Mouse (Mus musculus): ENCODE data around the gene Vmn1r55. TPM values are rescaled to one million over a fixed set of nuclear protein-coding genes. Genes with fewer than 3 reads are reported as not detected.
"Not testable (repeated sequence)": the region's sequence is repeated elsewhere in the genome, so short reads cannot be mapped to it uniquely, and the experiment has no call there.

The Vmn1r55 gene
- not detected for total RNA-seq (2021)

GRCm38 (mm10) chr7:5149570-5149969 lies at the start of gene Vmn1r55:
Vmn1r55 (minus strand) TSS chr7:5149670.
- intact Hi-C loops (cut with DNase I): not testable (repeated sequence)

GRCm38 (mm10) chr7:5196647-5197046 lies 47.2 kb upstream of the Vmn1r55 start, which contains the start of gene Vmn1r56:
Vmn1r56 (minus strand) TSS chr7:5196747.
- DNase-seq (ENCODE audit: low spot score); intact Hi-C loops (cut with DNase I): not testable (repeated sequence)

More at GRCm38 (mm10) chr7:5149570-5149969, at the start of gene Vmn1r55:
- DNase-seq (ENCODE audit: low spot score): not testable (repeated sequence)

DNA sequence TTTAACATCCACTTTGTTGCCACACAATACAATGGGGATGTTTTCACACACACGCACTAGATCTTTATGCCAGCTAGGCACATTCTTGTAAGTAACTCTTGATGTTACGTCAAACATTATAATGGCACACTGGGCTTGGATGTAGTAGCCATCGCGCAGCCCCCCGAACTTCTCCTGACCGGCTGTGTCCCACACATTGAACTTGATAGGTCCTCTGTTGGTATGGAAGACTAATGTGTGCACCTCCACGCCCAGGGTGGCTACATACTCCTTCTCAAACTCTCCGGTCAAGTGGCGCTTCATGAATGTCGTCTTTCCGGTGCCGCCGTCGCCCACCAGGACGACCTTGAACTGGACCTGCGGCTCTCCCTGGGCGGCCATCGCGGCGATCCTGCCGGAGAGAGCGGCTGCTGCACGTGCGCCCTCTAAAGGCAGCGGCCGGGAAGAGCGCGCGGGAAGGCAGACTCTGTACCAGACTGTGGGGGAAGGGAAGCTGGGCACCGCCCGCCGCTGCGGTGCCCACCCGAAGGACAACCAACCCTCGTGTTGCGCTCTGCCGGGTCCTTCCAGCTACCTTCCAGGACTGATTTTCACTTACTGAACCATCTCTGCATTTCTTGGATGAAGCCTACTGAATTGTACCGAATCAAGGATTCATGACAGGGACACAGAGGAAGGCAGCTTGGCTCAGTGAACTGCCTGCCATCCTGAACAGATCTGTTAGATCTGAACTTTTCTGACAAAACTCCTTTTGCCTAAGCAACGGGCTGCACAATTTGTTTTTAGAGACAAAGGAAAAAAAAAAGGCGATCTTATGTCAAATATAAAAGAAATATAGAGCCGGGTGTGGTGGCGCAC lies 23.7 kb downstream of the Vmn1r55 start, which contains the start of gene Rasl2-9:
TSS of gene Rasl2-9 (minus strand) at position 402 of the 858 bp plus-strand sequence.
- intact Hi-C loops (cut with DNase I): loop anchor here (5.0 kb wide), 2 partner anchors 58 to 183 kb away; no protein-coding TSS in a partner anchor
- DNase-seq (ENCODE audit: low spot score): peak; percentile 52

GRCm38 (mm10) chr7:5125078-5125477 lies 24.4 kb downstream of the Vmn1r55 start:
- no peak for DNase-seq (ENCODE audit: low spot score)
- intact Hi-C loops (cut with DNase I): loop anchor here (5.0 kb wide), 2 partner anchors 58 to 183 kb away; no protein-coding TSS in a partner anchor

DNA sequence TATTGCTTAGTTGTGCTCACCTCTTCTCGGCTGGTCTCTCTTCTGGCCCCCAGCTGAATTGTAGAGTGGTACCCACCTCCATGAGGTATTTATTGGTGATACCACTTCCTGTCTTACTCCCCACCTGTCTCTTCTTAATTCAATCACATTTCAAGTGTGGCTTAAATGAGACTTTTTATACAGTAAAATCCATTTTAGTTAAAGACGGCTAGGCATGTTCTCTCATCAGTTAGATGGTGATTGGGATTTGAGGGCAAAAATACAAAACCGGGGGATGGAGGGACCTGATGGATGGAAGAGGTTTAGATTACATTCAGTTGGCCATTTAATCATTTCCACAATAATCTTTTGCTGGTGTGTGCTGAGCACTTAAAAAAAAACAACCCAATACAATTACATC lies 32.6 kb downstream of the Vmn1r55 start, which contains the start of gene Rfpl4:
TSS of gene Rfpl4 (minus strand) at position 101 of the 400 bp plus-strand sequence.
- intact Hi-C loops (cut with DNase I): no loop called here
- no peak for DNase-seq (ENCODE audit: low spot score)

DNA sequence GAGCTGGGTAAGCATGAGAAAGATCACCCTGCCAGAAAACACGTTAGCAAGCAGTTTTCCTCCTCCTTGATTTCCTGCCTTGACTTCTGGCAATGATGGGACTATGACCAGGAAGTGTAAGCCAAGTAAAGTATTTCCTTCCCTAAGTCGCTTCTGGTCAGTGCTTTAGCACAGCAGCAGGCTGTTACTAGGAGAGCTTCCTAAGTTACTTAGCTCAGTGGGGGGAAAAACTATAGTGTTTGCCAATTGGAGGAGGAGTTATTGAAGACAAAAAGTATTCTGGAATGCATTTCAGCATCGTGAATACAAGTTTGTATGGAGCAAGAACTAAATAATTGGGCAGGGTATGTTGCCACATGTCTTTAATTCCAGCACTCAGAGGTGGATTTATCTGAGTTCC lies 36.8 kb downstream of the Vmn1r55 start:
- no peak for DNase-seq (ENCODE audit: low spot score)
- intact Hi-C loops (cut with DNase I): no loop called here

DNA sequence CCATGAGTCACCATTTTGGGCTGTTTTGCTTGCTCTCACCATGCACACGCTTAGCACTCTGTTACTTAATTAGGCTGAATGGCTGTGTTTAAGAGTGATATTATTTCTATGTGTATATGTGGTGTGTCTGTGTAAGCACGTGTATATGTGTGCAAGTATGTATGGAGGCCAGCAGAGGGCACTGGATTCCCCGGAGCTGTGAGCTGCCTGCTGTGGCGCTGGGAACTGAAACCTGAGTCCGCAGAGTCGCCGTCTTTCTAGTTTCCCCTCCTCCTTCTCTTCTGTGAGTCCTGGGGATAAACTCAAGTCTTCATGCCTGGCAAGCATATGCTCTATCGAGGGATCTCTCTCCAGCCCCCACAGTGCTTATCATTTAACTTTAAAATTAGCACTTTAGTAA lies 40.2 kb downstream of the Vmn1r55 start:
- intact Hi-C loops (cut with DNase I): no loop called here
- no peak for DNase-seq (ENCODE audit: low spot score)

DNA sequence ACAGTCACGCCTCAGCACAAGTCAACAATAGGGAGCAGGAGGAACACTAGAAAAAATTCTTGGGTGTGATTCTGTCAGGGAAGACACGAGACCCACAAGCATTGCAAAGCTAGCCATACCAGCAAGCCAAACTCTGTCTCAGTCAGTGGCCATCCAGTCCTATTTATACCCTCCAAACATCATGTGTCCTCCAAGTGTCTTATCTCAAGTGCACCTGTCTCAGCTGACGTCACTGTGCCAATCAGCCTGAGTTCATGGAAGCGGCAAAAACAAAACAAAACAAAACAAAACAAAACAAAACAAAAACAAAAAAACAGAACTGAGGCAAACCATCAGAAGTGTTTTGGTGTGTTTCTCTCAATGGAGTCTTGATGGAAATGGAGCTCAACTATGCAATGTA lies 41.2 kb downstream of the Vmn1r55 start:
- DNase-seq (ENCODE audit: low spot score): no peak
- intact Hi-C loops (cut with DNase I): no loop called here

GRCm38 (mm10) chr7:5102564-5102963 lies 46.9 kb downstream of the Vmn1r55 start:
- no peak for DNase-seq (ENCODE audit: low spot score)
- intact Hi-C loops (cut with DNase I): no loop called here

- intact Hi-C loops (cut with DNase I): no loop called here
- DNase-seq (ENCODE audit: low spot score): no peak
These were observed 48.3 kb downstream of the Vmn1r55 start for GRCm38 (mm10) chr7:5101066-5101663.

- intact Hi-C loops (cut with DNase I): no loop called here
- no peak for DNase-seq (ENCODE audit: low spot score)
These were observed 49.7 kb downstream of the Vmn1r55 start for GRCm38 (mm10) chr7:5099796-5100195.

- no peak for DNase-seq (ENCODE audit: low spot score)
- intact Hi-C loops (cut with DNase I): no loop called here
These were observed 50.7 kb downstream of the Vmn1r55 start for GRCm38 (mm10) chr7:5098769-5099168.

GRCm38 (mm10) chr7:5092831-5093510 lies 56.5 kb downstream of the Vmn1r55 start:
- no peak for DNase-seq (ENCODE audit: low spot score)
- intact Hi-C loops (cut with DNase I): no loop called here

DNA sequence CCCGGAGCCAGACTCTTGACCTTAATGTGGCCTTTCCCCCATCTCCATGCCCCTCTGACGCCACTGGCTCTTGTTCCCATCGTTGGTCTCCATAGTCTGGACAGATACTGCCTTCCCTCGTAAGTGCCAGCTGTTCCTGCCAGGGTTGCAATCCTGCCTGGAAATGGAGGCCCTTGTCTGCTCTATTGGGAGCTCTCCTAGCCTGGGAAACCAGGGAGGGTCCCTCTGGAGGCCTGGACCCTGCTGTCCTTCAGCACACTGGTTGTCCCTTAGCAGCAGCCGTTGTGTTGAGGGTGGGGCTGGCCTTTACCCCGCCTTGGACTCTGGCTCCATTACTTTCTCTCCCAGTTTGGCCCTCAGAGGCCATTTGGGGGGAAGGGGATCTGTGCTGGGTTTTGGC lies 57.1 kb downstream of the Vmn1r55 start:
- no peak for DNase-seq (ENCODE audit: low spot score)
- intact Hi-C loops (cut with DNase I): no loop called here

DNA sequence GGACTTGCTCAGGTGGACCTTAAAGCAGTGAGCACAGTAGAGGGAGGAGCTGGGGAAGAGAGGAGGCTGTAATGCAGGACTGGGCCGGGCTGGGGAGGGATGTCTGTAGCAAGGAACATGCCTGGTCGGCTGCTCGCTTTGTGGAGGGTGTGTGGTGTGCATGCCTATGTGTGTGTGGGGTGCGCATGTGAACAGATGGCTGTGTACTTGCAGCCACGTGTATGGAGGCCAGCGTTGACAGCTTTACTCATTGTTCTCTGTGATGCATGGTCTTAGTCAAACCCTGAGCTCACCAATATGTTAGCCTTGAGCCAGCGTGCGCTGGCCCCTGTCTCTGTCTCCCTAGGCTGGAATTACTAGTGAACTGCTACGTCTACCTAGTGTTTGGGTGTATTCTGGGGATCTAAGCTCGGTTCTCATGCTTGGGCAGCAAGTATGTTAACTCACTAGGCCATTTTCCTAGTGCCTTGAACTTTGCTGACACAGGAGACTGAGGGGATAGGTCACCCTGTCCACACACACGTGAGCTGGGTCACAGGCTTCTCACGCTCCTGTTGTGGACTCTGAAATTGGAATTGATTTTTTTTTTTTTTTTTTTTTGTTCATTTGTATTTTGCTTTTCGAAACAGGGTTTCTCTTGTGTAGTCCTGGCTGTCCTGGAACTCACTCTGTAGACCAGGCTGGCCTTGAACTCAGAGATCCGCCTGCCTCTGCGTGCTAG lies 58.3 kb downstream of the Vmn1r55 start:
- intact Hi-C loops (cut with DNase I): no loop called here
- DNase-seq (ENCODE audit: low spot score): no peak

GRCm38 (mm10) chr7:5089853-5090252 lies 59.6 kb downstream of the Vmn1r55 start:
- intact Hi-C loops (cut with DNase I): no loop called here
- DNase-seq (ENCODE audit: low spot score): no peak

- intact Hi-C loops (cut with DNase I): no loop called here
- DNase-seq (ENCODE audit: low spot score): no peak
These were observed 61.6 kb downstream of the Vmn1r55 start for GRCm38 (mm10) chr7:5087886-5088285.

- DNase-seq (ENCODE audit: low spot score): no peak
- intact Hi-C loops (cut with DNase I): no loop called here
These were observed 62.5 kb downstream of the Vmn1r55 start for GRCm38 (mm10) chr7:5086921-5087440.

GRCm38 (mm10) chr7:5085512-5085911 lies 64.0 kb downstream of the Vmn1r55 start:
- no peak for DNase-seq (ENCODE audit: low spot score)
- intact Hi-C loops (cut with DNase I): no loop called here
